Mouse (Mus musculus): ENCODE results near the gene Kbtbd12. TPM values are rescaled to one million over a fixed set of nuclear protein-coding genes. Genes with fewer than 3 reads are reported as not detected.

Gene Kbtbd12
- total and polyA plus RNA-seq, 2 experiments from 2014 or later = 0.34 to 0.68 TPM

GRCm38 (mm10) chr6:88662284-88662683, 24.5 kb upstream of the Kbtbd12 start:
- no peak overlapping the region for H3K9ac ChIP-seq (replicated peaks; ENCODE audit: low read length)
- TF ChIP-seq CTCF (IDR thresholded peaks at IDR 0.05; ENCODE audit: low read depth) = no peak
- DNase-seq (ENCODE audit: low spot score) = no peak
- H3K9me3 ChIP-seq (ENCODE audit: low read length) = no peaks in the 10 kb centered on the region
- no peaks in the 10 kb centered on the region for H3K27me3 ChIP-seq (ENCODE audit: insufficient read depth, low read length)
- H3K4me2 ChIP-seq (ENCODE audit: low read depth, low read length) = no peak overlapping the region
- ATAC-seq = no peak
- no peaks in the 10 kb centered on the region for H3K4me1 ChIP-seq (ENCODE audit: insufficient read depth, low read length)
- H3K36me3 ChIP-seq (ENCODE audit: insufficient read depth, low read length) = no peaks in the 10 kb centered on the region
- WGBS = 85% methylated on average over 3 of the region's 3 CpGs
- no peak overlapping the region for H3K4me3 ChIP-seq (ENCODE audit: low read length)
- H3K27ac ChIP-seq = no peak overlapping the region

DNA sequence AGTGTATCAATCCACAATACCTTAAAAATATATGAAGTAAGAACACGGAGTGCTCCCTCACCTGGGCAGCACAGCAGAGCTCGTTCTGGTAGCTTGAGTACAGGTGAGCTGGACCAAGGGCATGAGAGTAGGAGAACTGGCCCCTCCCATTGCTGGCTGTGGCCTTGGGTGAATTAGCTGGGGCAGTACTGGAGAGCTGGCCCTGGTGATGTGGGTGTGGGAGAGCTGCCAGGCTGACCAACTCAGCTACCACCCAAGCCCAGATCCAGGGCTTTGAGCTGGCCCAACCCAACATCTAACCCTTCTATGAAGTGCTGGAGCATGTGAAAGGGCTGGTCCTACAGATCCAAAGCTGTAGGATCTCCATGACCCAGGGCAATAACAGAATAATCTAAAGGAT, 23.9 kb upstream of the Kbtbd12 start:
- Histone ChIP-seq H3K9me3 (ENCODE audit: low read length) (no peaks in the 10 kb centered on the region), H3K27me3 (ENCODE audit: insufficient read depth, low read length) (no peaks in the 10 kb centered on the region), H3K27ac (no peak overlapping the region), H3K4me1 (ENCODE audit: insufficient read depth, low read length) (no peaks in the 10 kb centered on the region), H3K4me3 (ENCODE audit: low read length) (no peak overlapping the region), H3K4me2 (ENCODE audit: low read depth, low read length) (no peak overlapping the region), H3K36me3 (ENCODE audit: insufficient read depth, low read length) (no peaks in the 10 kb centered on the region), H3K9ac (replicated peaks; ENCODE audit: low read length) (no peak overlapping the region)
- no peak for ATAC-seq
- DNase-seq (ENCODE audit: low spot score) = no peak
- TF ChIP-seq CTCF (IDR thresholded peaks at IDR 0.05; ENCODE audit: low read depth) = no peak
- WGBS = 84% methylated on average over 2 of the region's 2 CpGs

GRCm38 (mm10) chr6:88647564-88648295, 10.0 kb upstream of the Kbtbd12 start:
- ATAC-seq (peak; percentile 27; the same call in 1 of the 2 replicates), DNase-seq (ENCODE audit: low spot score) (peak; percentile 56)
- TF ChIP-seq CTCF (IDR thresholded peaks at IDR 0.05; ENCODE audit: low read depth) = no peak
- H3K36me3 ChIP-seq (ENCODE audit: insufficient read depth, low read length) = no peaks in the 10 kb centered on the region
- H3K4me1 ChIP-seq (ENCODE audit: insufficient read depth, low read length) = no peaks in the 10 kb centered on the region
- no peak overlapping the region for H3K9ac ChIP-seq (replicated peaks; ENCODE audit: low read length)
- H3K27me3 ChIP-seq (ENCODE audit: insufficient read depth, low read length) = no peaks in the 10 kb centered on the region
- no peak overlapping the region; the same call in 1 of the 2 replicates for H3K27ac ChIP-seq
- H3K4me3 ChIP-seq (ENCODE audit: low read length) = no peak overlapping the region
- H3K9me3 ChIP-seq (ENCODE audit: low read length) = no peaks in the 10 kb centered on the region
- H3K4me2 ChIP-seq (ENCODE audit: low read depth, low read length) = no peak overlapping the region
- 51% methylated on average over 4 of the region's 4 CpGs for WGBS

DNA sequence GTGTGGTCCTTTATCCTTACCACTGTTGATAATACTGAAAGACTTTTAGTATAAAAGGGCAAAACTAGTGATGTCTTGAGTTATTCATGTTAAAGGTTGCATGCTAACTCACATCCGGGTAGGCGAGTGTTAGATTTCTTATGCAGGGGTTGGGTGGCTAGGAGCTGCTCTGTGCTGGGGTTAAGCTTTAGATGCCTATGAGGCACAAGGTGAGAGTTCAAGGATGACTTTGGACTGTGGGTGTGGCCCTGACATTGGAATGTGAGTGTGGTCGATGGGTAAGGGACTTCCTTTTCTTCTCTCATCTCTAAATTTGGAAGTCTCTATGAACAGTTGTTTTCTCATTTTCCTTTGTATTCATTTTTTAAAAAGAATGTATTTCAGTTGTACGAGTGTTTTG, 7.0 kb upstream of the Kbtbd12 start:
- no peak overlapping the region for H3K4me3 ChIP-seq (ENCODE audit: low read length)
- H3K4me2 ChIP-seq (ENCODE audit: low read depth, low read length) = no peak overlapping the region
- TF ChIP-seq CTCF (IDR thresholded peaks at IDR 0.05; ENCODE audit: low read depth) = no peak
- no peak overlapping the region for H3K9ac ChIP-seq (replicated peaks; ENCODE audit: low read length)
- H3K4me1 ChIP-seq (ENCODE audit: insufficient read depth, low read length) = peaks cover 9% of the 10 kb centered on the region; the same call in 1 of the 2 replicates
- DNase-seq (ENCODE audit: low spot score) = no peak
- no peaks in the 10 kb centered on the region for H3K36me3 ChIP-seq (ENCODE audit: insufficient read depth, low read length)
- H3K27me3 ChIP-seq (ENCODE audit: insufficient read depth, low read length) = no peaks in the 10 kb centered on the region
- no peak for ATAC-seq
- no peaks in the 10 kb centered on the region for H3K9me3 ChIP-seq (ENCODE audit: low read length)
- 85% methylated on average over 4 of the region's 4 CpGs for WGBS
- no peak overlapping the region for H3K27ac ChIP-seq

DNA sequence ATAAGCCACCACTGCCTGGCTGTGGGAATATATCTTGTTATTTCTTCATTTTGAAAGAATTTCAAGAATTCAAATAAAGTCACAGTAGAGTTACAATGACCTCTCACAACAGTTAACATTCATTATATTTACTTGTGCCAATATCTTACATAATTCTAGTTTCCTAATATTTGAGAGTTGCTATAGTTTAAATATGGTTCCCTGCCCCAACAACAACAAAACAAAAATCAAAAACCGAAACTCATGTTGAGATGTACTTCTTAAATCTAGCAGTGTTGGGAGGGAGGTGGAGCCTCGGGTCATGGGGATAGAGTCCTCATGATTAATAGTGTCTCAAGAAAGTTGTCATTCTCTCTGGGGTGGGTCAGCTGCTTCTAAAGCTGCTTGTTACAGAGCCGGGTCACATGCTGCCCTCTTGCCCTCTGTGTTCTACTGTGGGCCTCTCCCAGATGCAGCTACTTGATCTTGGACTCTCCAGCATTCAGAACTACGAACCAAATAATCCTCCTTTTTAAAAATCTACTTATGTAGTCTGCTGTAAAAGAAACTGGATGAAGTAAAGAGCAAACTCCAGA, 3.7 kb upstream of the Kbtbd12 start:
- Histone ChIP-seq H3K4me3 (ENCODE audit: low read length) (no peak overlapping the region), H3K4me2 (ENCODE audit: low read depth, low read length) (no peak overlapping the region), H3K4me1 (ENCODE audit: insufficient read depth, low read length) (peaks cover 13% of the 10 kb centered on the region; the same call in 1 of the 2 replicates), H3K9me3 (ENCODE audit: low read length) (peaks cover 4% of the 10 kb centered on the region; the same call in 1 of the 2 replicates), H3K27me3 (ENCODE audit: insufficient read depth, low read length) (no peaks in the 10 kb centered on the region), H3K27ac (no peak overlapping the region), H3K36me3 (ENCODE audit: insufficient read depth, low read length) (no peaks in the 10 kb centered on the region), H3K9ac (replicated peaks; ENCODE audit: low read length) (no peak overlapping the region)
- TF ChIP-seq CTCF (IDR thresholded peaks at IDR 0.05; ENCODE audit: low read depth) = no peak
- no peak for ATAC-seq
- DNase-seq (ENCODE audit: low spot score) = no peak
- WGBS = 58% methylated on average over 4 of the region's 4 CpGs

DNA sequence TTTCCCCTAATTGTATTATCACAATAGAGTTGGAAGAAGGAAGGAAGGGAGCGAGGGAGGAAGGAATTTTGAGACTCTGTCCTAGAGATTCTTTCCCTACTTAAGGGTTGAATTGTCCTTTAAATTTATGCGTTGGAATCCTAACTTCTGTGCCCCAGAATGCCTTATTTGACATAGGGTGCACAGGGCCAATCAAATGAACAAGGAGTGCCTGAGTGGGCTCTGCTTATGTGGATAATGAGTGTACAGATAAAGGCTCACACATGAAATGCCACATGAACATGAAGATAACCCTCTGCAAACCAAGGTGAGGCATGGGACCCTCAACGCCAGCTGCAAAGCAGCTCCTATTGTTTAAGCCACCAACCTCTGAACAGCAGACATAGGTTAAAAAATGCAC, 2.6 kb upstream of the Kbtbd12 start:
- H3K36me3 ChIP-seq (ENCODE audit: insufficient read depth, low read length) = no peaks in the 10 kb centered on the region
- H3K4me3 ChIP-seq (ENCODE audit: low read length) = no peak overlapping the region
- WGBS = 34% methylated on average over 3 of the region's 3 CpGs
- H3K4me1 ChIP-seq (ENCODE audit: insufficient read depth, low read length) = peaks cover 13% of the 10 kb centered on the region; the same call in 1 of the 2 replicates
- ATAC-seq (no peak), DNase-seq (ENCODE audit: low spot score) (no peak)
- H3K4me2 ChIP-seq (ENCODE audit: low read depth, low read length) = peak overlapping the region; percentile 45
- peak overlapping the region; percentile 27; the same call in 1 of the 2 replicates for H3K27ac ChIP-seq
- no peak overlapping the region for H3K9ac ChIP-seq (replicated peaks; ENCODE audit: low read length)
- H3K27me3 ChIP-seq (ENCODE audit: insufficient read depth, low read length) = no peaks in the 10 kb centered on the region
- H3K9me3 ChIP-seq (ENCODE audit: low read length) = peaks cover 4% of the 10 kb centered on the region; the same call in 1 of the 2 replicates
- TF ChIP-seq CTCF (IDR thresholded peaks at IDR 0.05; ENCODE audit: low read depth) = no peak

- no peak overlapping the region for H3K4me3 ChIP-seq (ENCODE audit: low read length)
- TF ChIP-seq CTCF (IDR thresholded peaks at IDR 0.05; ENCODE audit: low read depth) = peak; percentile 44; the same call in 1 of the 2 replicates
- H3K9me3 ChIP-seq (ENCODE audit: low read length) = peaks cover 4% of the 10 kb centered on the region; the same call in 1 of the 2 replicates
- no peaks in the 10 kb centered on the region for H3K36me3 ChIP-seq (ENCODE audit: insufficient read depth, low read length)
- H3K27me3 ChIP-seq (ENCODE audit: insufficient read depth, low read length) = no peaks in the 10 kb centered on the region
- no peak overlapping the region for H3K9ac ChIP-seq (replicated peaks; ENCODE audit: low read length)
- H3K27ac ChIP-seq = peak overlapping the region; percentile 27; the same call in 1 of the 2 replicates
- DNase-seq (ENCODE audit: low spot score) (peak; percentile 77), ATAC-seq (peak; percentile 55; the same call in 1 of the 2 replicates)
- peak overlapping the region; percentile 45 for H3K4me2 ChIP-seq (ENCODE audit: low read depth, low read length)
- peaks cover 13% of the 10 kb centered on the region; the same call in 1 of the 2 replicates for H3K4me1 ChIP-seq (ENCODE audit: insufficient read depth, low read length)
- WGBS = 2% methylated on average over 9 of the region's 9 CpGs
Measured at GRCm38 (mm10) chr6:88639921-88640320, 2.2 kb upstream of the Kbtbd12 start.
